Mouse (Mus musculus): ENCODE results near the gene Trim43b.
"Not testable (repeated sequence)": the region's sequence is repeated elsewhere in the genome, so short reads cannot be mapped to it uniquely, and the experiment has no call there.

Trim43b gene

GRCm38 (mm10) chr9:89092735-89093134 lies at the start of gene Trim43b:
TSS of gene Trim43b (minus strand) at chr9:89092835.
- not testable (repeated sequence) for DNase-seq (ENCODE audit: low spot score)

- not testable (repeated sequence) for DNase-seq (ENCODE audit: low spot score)
Measured at GRCm38 (mm10) chr9:89104576-89104975, 11.9 kb upstream of the Trim43b start.

GRCm38 (mm10) chr9:89086746-89087145 lies 5.9 kb downstream of the Trim43b start:
- DNase-seq (ENCODE audit: low spot score) = not testable (repeated sequence)

GRCm38 (mm10) chr9:89079637-89080036 lies 13.0 kb downstream of the Trim43b start:
- DNase-seq (ENCODE audit: low spot score) = not testable (repeated sequence)

GRCm38 (mm10) chr9:89076508-89076907 lies 16.1 kb downstream of the Trim43b start:
- not testable (repeated sequence) for DNase-seq (ENCODE audit: low spot score)

GRCm38 (mm10) chr9:89067143-89067501 lies 25.5 kb downstream of the Trim43b start:
- DNase-seq (ENCODE audit: low spot score) = not testable (repeated sequence)

GRCm38 (mm10) chr9:89066378-89067142 lies 26.1 kb downstream of the Trim43b start:
- DNase-seq (ENCODE audit: low spot score) = peak; percentile 0
